Mouse (Mus musculus) left cerebral cortex, adult 6 months (tissue): ENCODE results near the gene Smarcad1. TPM values are rescaled to one million over a fixed set of nuclear protein-coding genes. Genes with fewer than 3 reads are reported as not detected.

Experiments used
- long read RNA-seq, 2 experiments: library from polyadenylated mRNA; unstranded; transcript quantifications; one replicate each; pipeline ENCODE4 v2.0.0; 2019 to 2020
- polyA plus RNA-seq: library from polyadenylated mRNA; unstranded; fragments of <200 nt; fragmentation: Nextera tagmentation; gene quantifications from 2 replicates; pipeline ENCODE4 v1.2.3, GENCODE M21; 2021

Smarcad1 gene
- polyA plus RNA-seq: 30.7 and 50.6 TPM in 2 replicates
- long read RNA-seq, experiment 1, full-length matches to known transcripts: 15 of 44 reads
- long read RNA-seq, experiment 1, partial matches to known transcripts: 19 of 44 reads
- long read RNA-seq, experiment 1, other reads (novel, unspliced or antisense): 10 of 44 reads
- long read RNA-seq, experiment 2, full-length matches to known transcripts: 3 of 20 reads
- long read RNA-seq, experiment 2, partial matches to known transcripts: 11 of 20 reads
- long read RNA-seq, experiment 2, other reads (novel, unspliced or antisense): 6 of 20 reads

DNA sequence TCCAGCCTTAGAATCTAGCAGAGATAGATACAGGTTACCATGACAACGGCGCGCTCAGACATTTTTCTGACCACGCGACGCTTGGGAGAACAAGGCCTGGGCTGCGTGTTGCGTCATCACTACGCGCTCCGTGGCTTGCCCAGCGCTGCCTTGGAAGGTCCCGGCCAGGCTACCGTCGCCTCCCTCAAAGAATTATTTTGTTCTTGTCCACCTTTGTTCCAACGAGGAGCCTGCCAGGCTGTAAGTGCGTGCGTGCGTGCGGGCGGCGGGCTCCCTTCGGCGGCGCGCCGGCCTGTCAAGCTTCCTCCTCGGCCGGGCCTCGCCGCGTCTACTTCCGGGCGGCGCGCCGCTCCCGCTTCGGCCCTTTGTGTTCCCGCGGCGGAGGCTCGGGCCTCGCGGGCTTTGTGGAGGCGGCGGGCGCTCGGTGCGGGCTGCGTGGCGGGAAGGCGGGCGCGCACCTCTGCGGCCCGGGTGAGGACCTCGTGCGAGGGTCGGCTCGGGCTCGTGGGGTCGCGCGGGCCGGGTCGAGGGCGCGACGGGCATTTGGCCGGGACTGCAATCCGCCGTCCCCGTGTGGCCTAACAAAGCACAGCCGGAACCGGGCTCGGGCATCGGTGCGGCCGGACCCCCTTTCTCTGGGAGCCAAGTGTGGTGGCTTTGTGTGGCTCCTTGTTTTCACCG is at the start of gene Smarcad1:
Smarcad1 (plus strand) TSS at position 93 of the 681 bp plus-strand sequence.

GRCm38 (mm10) chr6:65144621-65145205 is 102.3 kb downstream of the Smarcad1 start, which contains the start of gene Hpgds:
Hpgds (minus strand) TSS chr6:65144908.

Other genes starting within 250 kb of the Smarcad1 start
- gene Hpgds, start 102.3 kb downstream of the Smarcad1 start, polyA plus RNA-seq: 3.6 and 5.5 TPM in 2 replicates